Mouse (Mus musculus) C2C12 (cell line): ENCODE results near the gene Scn2a.

Experiments used
- CEBPB ChIP-seq: IDR thresholded peaks from one replicate; pipeline ENCODE4 v1.6.1; 2011; ENCODE audit warnings: low read depth, mild to moderate bottlenecking, control low read depth, moderate library complexity
- CTCF ChIP-seq: IDR thresholded peaks from one replicate; pipeline ENCODE4 v1.5.1; 2011; ENCODE audit not compliant: control insufficient read depth, insufficient read depth, insufficient read length
- FOSL1 ChIP-seq: IDR thresholded peaks from one replicate; pipeline ENCODE4 v1.8.0; 2011; ENCODE audit warnings: mild to moderate bottlenecking, low read length; ENCODE audit not compliant: poor library complexity, insufficient read depth, severe bottlenecking
- MAX ChIP-seq: IDR thresholded peaks from one replicate; pipeline ENCODE4 v1.6.1; 2011; ENCODE audit warnings: mild to moderate bottlenecking, control low read depth
- MYOD1 ChIP-seq: IDR thresholded peaks from one replicate; pipeline ENCODE4 v1.6.1; 2011; ENCODE audit warnings: low read depth; ENCODE audit not compliant: control insufficient read depth, insufficient read length
- MYOG ChIP-seq: IDR thresholded peaks from one replicate; pipeline ENCODE4 v1.6.1; 2011; ENCODE audit not compliant: control insufficient read depth, insufficient read length; ENCODE audit errors: extremely low read depth
- USF1 ChIP-seq: IDR thresholded peaks from one replicate; pipeline ENCODE4 v1.6.1; 2011; ENCODE audit warnings: low read depth, mild to moderate bottlenecking, control low read depth, moderate library complexity

- no peak for TF ChIP-seq CTCF
- no peak for TF ChIP-seq MYOD1
- TF ChIP-seq USF1: no peak
- TF ChIP-seq FOSL1: no peak
- no peak for TF ChIP-seq MAX
- TF ChIP-seq MYOG: no peak
- no peak for TF ChIP-seq CEBPB
Observed at GRCm38 (mm10) chr2:65670153-65670817, 49.7 kb downstream of the Scn2a start.
